Mouse (Mus musculus) 3T3-L1 (cell line): ENCODE results near the gene Dnaaf3.
"Not testable (repeated sequence)": the region's sequence is repeated elsewhere in the genome, so short reads cannot be mapped to it uniquely, and the experiment has no call there.

Experiments
- DNase-seq: peaks from one replicate; pipeline ENCODE4 v3.0.0-alpha.2; 2015; ENCODE audit warnings: low read depth, low spot score

Gene Dnaaf3

DNA sequence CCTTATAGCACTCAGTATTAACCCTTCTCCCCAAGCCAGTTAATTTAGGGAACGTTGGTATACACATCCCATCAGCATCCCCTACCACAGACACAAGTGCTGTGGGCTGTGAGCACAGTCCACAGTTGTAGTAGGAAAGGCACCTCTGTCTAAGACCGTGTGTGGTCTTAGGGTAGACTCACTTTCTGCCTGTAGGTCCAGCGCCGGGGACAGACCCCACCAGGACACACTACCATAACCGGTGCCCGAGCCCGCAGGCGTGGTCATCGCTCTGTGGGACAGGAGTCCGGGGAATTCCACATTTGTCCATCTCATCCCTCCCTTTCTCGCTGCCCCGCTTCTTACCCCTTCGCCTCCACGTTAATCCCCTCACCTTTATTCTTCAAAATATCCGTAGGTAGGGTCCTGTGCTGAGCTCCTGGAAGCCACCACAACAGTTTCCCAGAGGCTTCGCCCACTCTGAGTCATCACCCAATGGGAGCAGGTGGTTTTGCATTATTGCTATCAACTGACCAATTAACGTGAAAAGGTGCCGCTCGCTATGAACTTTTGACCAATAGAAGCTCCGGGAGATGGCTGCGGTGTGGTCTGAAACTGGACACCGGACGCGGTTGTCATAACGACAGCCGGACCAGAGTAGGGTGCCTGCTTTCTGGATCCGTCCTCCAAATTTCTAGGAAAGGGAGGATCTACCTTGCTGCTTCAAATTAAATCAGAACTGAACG lies at the start of gene Dnaaf3:
Gene Dnaaf3 (minus strand): TSS at position 449 of the 725 bp plus-strand sequence.
- peak; percentile 73 for DNase-seq

DNA sequence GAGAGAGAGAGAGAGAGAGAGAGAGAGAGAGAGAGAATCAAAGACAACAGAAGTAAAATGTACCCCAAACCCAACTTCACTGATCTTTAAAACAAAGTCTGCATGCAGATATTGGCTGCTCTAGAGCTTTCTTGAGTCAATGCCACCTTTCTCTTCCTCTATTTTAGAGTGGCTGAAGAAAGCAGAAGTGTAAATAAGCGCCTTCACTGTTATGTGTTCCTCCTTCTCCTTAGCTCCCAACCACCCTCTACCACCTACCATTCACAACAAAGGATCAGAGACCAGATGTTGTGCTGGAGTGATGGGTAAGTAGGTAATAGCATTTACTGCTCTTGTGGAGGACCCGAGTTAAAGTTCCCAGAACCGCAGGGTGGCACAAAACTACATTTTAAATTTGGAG lies 49.2 kb upstream of the Dnaaf3 start:
- not testable (repeated sequence) for DNase-seq

GRCm38 (mm10) chr7:4572361-4572760 lies 40.1 kb upstream of the Dnaaf3 start:
- DNase-seq, result not testable (repeated sequence)

GRCm38 (mm10) chr7:4562660-4563059 lies 30.4 kb upstream of the Dnaaf3 start:
- DNase-seq, result peak; percentile 11

DNA sequence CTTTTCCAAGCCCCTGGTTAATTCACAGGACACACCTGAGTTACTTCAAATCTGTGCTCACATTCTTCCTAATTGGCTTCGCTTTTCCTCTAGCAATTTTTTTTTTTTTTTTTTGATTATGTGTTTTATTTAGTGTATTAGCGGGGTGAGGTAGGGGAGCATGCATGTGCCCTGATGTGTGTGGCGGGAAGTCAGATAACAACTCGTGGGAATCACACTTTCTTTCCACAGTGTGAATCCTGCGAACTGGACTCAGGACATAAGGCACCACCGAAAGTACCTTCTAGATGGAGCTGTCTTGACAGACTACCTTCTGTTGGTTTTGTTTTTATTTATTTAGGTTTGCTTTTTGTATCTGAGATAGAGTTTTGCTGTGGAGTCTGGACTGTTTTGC lies 24.9 kb upstream of the Dnaaf3 start:
- DNase-seq, result no peak

DNA sequence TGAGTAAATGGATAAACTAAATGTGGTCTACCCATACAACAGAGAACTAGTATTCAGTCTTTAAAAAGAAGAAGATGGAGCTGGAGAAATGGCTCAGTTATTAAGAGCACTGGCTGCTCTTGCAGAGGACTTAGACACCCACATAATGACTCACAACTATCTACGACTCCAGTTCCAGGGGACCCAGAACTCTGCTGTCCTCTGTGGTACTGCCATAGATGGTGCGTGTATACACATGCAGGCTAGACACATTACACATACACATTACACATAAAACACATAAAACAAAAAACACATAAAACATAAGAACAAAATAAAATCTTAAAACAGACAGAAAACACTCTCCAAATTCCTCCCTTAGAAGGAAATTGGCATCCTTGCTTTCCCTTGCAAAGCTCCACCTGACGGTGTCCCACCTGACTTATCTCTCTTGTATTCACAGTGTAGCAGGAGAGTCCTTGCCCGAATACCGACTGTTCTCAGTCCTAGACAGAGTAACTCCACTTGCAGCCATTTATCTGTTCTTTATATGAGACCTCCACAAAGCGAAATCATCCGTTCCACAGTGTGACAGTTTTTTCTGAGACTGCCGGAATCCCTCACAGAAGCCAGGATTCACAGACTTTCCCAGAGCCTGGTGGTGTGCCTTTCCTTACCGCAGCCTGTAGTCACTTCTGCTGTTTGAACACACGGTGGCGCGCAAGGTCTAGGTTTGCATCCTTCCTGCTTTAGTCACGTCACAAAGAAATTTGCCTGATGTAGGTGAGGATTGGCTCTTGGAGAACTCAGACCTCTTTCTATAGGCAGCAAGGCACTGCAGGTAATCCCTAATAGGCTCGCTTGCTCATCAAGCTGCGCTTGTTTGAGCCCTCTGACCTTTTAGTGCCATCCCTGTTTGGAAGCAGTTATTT lies 24.3 kb upstream of the Dnaaf3 start:
- peak; percentile 90 for DNase-seq

DNA sequence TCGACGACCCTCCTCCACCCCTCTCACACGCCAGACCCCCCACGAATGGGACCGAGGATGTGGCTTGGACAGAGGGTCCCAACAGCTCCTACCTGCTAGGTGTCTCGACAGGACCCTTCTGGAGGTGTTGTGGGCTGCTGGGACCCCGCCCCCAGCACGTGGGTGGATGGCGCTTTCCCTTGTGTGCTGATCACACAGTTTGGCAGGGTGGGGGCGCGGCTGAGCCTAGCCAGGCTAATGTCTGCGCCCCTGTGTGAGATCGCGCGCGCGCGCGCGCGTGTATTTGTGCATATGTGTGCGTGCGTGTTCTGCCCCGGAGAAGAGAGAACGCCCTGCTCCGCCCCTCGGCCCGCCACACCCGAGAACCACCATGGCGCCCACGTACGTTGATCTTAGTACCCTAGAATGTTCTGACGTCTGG lies 15.0 kb upstream of the Dnaaf3 start, which contains the start of gene Syt5:
Gene Syt5 (minus strand): TSS at position 321 of the 421 bp plus-strand sequence.
- no peak for DNase-seq

GRCm38 (mm10) chr7:4546591-4547131 lies 14.4 kb upstream of the Dnaaf3 start:
- no peak for DNase-seq

GRCm38 (mm10) chr7:4546050-4546449 lies 13.8 kb upstream of the Dnaaf3 start:
- DNase-seq, result no peak

- no peak for DNase-seq
These were observed 9.8 kb upstream of the Dnaaf3 start for GRCm38 (mm10) chr7:4542013-4542412.

DNA sequence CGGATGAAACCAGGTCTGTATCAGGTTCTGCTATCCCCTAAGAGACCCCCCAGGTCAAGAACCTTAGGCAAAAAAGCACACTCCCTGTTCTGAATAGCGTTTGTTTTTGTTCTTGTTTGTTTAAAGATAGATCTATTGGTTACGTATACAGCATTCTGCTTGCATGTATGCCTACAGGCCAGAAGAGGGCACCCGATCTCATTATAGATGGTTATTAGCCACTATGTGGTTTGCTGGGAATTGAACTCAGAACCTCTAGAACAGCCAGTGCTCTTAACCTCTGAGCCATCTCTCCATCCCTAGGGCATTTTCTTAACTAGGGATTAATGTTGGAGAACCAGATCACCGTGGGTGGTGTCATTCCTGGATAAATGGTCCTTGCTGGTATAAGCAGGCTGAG lies 9.1 kb upstream of the Dnaaf3 start:
- no peak for DNase-seq

DNA sequence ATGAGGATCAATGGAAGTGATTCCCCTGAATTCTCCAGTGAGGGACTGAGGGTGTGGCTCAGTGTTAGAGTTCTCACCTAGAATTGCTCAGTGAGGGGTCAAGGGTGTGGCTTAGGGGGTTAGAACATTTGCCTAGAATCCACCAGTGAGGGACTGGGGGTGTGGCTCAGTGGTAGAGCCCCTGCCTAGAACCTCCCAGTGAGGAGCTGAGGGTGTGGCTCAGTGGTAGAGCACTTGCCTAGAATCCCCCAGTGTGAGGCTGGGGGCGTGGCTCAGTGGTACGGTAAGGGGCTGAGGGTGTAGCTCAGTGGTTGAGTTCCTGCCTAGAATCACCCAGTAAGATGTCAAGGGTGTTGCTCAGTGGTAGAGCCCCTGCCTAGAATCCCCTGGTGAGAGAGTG lies 6.8 kb upstream of the Dnaaf3 start:
- DNase-seq, result no peak

GRCm38 (mm10) chr7:4537181-4537580 lies 4.9 kb upstream of the Dnaaf3 start:
- DNase-seq, result no peak

DNA sequence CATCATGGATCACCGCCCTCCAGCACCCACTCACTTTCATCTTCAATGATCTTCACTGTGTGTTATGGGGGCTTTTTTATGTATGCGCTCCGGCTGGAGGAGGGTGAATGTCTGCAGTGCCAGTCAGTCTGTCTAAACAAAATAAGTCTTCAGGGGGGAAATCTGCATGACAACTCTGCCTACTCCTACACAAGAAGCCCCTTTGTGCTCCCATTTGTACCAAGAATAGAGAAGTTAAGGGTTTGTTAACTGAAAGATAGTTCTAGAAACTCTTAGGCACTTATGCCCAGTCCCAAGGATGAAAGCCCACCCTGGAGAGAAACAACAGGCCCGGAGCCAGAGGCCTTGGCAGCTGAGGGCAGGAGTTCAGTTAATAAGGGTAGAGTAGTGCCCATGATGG lies 4.1 kb upstream of the Dnaaf3 start:
- DNase-seq, result no peak

DNA sequence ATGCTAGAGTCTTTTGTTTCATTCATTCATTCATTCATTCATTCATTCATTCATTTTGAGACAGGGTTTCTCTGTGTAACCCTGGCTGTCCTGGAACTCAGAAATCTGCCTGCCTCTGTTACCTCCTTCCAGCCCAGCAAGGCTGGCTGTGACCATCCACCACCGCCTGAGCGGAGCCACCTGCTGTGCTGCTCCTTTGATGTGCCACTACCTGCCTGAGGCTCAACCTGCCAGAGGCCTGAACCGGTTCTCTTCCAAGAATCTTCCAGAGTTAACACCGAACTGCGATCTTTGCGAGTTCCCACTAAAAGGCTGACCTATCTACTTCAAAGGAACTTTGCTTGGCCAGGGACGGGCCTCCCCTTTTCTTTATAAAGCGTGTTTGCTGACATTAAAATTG lies 2.1 kb downstream of the Dnaaf3 start:
- DNase-seq, result not testable (repeated sequence)

GRCm38 (mm10) chr7:4527302-4527689 lies 5.0 kb downstream of the Dnaaf3 start:
- no peak for DNase-seq

GRCm38 (mm10) chr7:4526341-4527301 lies 5.6 kb downstream of the Dnaaf3 start:
- DNase-seq, result peak; percentile 53

GRCm38 (mm10) chr7:4524212-4524922 lies 7.9 kb downstream of the Dnaaf3 start, which contains the start of gene Tnni3:
Gene Tnni3 (minus strand): TSS chr7:4524229.
- DNase-seq, result peak; percentile 59

DNA sequence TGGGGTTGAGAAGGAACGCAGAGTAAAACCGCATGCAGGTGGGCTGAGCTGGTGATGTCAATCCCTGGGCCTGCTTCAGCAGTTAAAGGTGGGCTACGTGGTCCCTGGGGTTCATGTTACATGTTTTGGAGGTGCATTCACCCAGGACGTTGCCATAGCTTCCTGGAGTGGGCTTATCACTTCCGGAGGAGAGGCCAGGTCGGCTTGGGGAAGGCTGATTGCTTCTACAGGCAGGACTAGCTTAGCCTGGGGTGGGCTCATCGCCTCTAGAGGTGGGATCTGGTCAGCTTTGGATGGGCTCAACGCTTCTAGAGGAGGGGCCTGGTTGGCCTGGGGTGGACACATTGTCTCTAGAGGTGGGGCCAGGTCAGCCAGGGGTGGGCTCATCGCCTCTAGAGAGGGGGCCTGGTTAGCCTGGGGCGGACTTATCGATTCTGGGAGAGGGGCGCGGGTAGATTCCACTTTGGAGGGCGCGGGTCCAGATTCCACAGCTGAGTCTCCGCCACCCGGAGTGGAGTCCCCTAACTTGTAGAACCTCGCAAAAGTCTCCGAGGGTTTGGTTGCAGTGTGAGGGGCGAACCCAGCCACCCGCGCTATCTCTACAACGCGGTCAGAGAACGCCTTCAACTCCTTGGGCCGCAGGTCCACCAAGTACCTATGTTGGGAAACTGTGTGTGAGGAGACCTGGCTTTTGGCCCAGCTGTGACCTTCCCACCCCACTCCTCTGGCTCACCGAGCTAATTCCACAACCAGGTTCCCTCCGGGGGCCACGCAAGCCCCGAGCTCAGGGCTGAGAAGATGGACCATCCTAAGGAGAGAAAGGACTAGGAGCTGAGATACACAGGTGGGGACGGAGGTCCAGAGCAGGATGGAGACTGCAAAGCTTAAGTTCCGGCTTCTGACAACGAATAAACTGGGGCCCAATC lies 8.8 kb downstream of the Dnaaf3 start:
- DNase-seq, result no peak
